In genomic region chr9:83083091-83083490, GRCm38 (mm10) we compare ENCODE assay signal across 22 mouse cellular contexts.
"Had no signal": no experiment of that assay in that cellular context is flagged by ENCODE, and none has a peak within 500 bp of the region (broad histone marks: within the 10 kb centered on the region; RNA-seq: fewer than 3 reads in every experiment).

No protein-coding gene starts in this region.

- H3K9me3 ChIP-seq: kidney, embryonic 15.5 days; limb, embryonic 15.5 days; midbrain, embryonic 10.5 days; neural tube, embryonic 12.5 days; neural tube, embryonic 15.5 days had no signal

- H3K4me1 ChIP-seq: megakaryocyte, embryonic 14.5 days; neural tube, embryonic 12.5 days; neural tube, embryonic 15.5 days had no signal

- H3K4me3 ChIP-seq: kidney, embryonic 15.5 days; limb, embryonic 15.5 days; megakaryocyte, embryonic 14.5 days; midbrain, embryonic 10.5 days; neural tube, embryonic 12.5 days; neural tube, embryonic 15.5 days had no signal

- H3K27ac ChIP-seq: limb, embryonic 15.5 days; liver, embryonic 14.5 days; midbrain, embryonic 10.5 days; neural tube, embryonic 12.5 days; neural tube, embryonic 15.5 days; stomach, postnatal 0 days had no signal

- H3K4me2 ChIP-seq: kidney, embryonic 15.5 days; limb, embryonic 15.5 days; liver, embryonic 11.5 days; lung, embryonic 14.5 days; neural tube, embryonic 12.5 days; neural tube, embryonic 15.5 days had no signal

- H3K9ac ChIP-seq: kidney, embryonic 15.5 days; limb, embryonic 15.5 days; liver, embryonic 14.5 days; liver, postnatal 0 days; lung, embryonic 14.5 days; neural tube, embryonic 12.5 days; neural tube, embryonic 15.5 days had no signal

- H3K36me3 ChIP-seq: kidney, embryonic 15.5 days; limb, embryonic 15.5 days; midbrain, embryonic 10.5 days; neural tube, embryonic 12.5 days; neural tube, embryonic 15.5 days had no signal

- ATAC-seq: liver, postnatal 0 days; lung, postnatal 0 days had no signal

- DNase-seq: kidney, adult 2 months; kidney, postnatal 10 days; kidney, postnatal 36 days; left cerebral cortex, postnatal 4 days; liver, postnatal 0 days; lung, embryonic 14.5 days; lung, postnatal 36 days; midbrain, embryonic 14.5 days; right cerebral cortex, adult 18-20 months; right cerebral cortex, postnatal 14 days; right cerebral cortex, postnatal 4 days; thymus, postnatal 36 days had no signal

- H3K27me3 ChIP-seq: kidney, embryonic 15.5 days; limb, embryonic 15.5 days; megakaryocyte, embryonic 14.5 days; neural tube, embryonic 12.5 days; neural tube, embryonic 15.5 days had no signal
